15 mouse cellular contexts compared by ENCODE assay signal in the genomic region with DNA sequence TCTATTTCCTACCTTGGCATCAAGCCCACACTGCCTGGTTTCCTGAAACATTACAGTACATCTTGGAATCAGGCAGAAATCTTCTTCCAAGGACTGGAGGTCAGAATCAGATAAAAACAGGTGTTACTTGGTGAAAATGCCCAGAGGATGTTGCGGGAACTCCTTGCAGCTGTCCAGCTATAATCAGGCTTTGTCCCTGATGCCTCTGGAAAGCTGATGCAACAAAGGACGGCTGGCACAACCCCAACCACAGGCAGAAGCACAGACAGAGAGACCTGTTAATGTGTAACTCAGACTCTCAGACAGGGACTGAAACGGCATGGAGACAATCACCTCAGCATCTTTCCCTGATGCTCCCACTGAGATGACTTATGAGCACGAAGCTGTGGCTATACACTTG.
DNase-seq lines count a peak whose midpoint lies in the region; ATAC-seq lines count a peak whose summit lies in the region.
"Had no signal": no experiment of that assay in that cellular context is flagged by ENCODE, and none has a peak within 500 bp of the region (broad histone marks: within the 10 kb centered on the region; RNA-seq: fewer than 3 reads in every experiment).

No protein-coding gene starts in this region.

- no peak overlapping the region for H3K9ac ChIP-seq in forebrain, embryonic 14.5 days (ENCODE audit: low read length)
- H3K9ac ChIP-seq in forebrain, embryonic 15.5 days (replicated peaks) = no peak overlapping the region
- no peak overlapping the region for H3K9ac ChIP-seq in kidney, embryonic 14.5 days (ENCODE audit: low read depth, low read length)
- H3K9ac ChIP-seq: embryonic facial prominence, embryonic 15.5 days; forebrain, postnatal 0 days; heart, embryonic 13.5 days; limb, embryonic 12.5 days; midbrain, embryonic 13.5 days had no signal

- H3K4me3 ChIP-seq in forebrain, embryonic 14.5 days (ENCODE audit: low read depth, low read length) = no peak overlapping the region
- H3K4me3 ChIP-seq in forebrain, embryonic 15.5 days = no peak overlapping the region
- no peak overlapping the region for H3K4me3 ChIP-seq in kidney, embryonic 14.5 days (ENCODE audit: low read length)
- H3K4me3 ChIP-seq: embryonic facial prominence, embryonic 15.5 days; heart, embryonic 13.5 days; limb, embryonic 12.5 days; midbrain, embryonic 13.5 days had no signal

- ATAC-seq in forebrain, embryonic 14.5 days = no peak
- ATAC-seq in forebrain, embryonic 15.5 days (replicated peaks) = no peak
- no peak for ATAC-seq in kidney, embryonic 14.5 days (ENCODE audit: low FRiP score, low TSS enrichment)
- ATAC-seq: forebrain, postnatal 0 days; midbrain, embryonic 13.5 days had no signal

- peak; percentile 10 for DNase-seq in forebrain, embryonic 14.5 days (ENCODE audit: low spot score)
- peak; percentile 27 for DNase-seq in kidney, adult 18-20 months
- peak; percentile 73 for DNase-seq in MN1 (ENCODE audit: low spot score)
- DNase-seq in kidney, adult 8-10 months = peak; percentile 11 to 47
- no peak for DNase-seq in testis, postnatal 14 days (ENCODE audit: low spot score)
- DNase-seq in yolk sac, embryonic 10.5 days (ENCODE audit: low spot score) = no peak
- DNase-seq: cerebellum, adult 8-10 months; forebrain, postnatal 0 days; lung, postnatal 10 days had no signal

- H3K36me3 ChIP-seq in forebrain, embryonic 14.5 days (ENCODE audit: control insufficient read depth, insufficient read depth, low read length) = no peaks in the 10 kb centered on the region
- H3K36me3 ChIP-seq in forebrain, embryonic 15.5 days = no peaks in the 10 kb centered on the region
- H3K36me3 ChIP-seq in kidney, embryonic 14.5 days (ENCODE audit: control insufficient read depth, insufficient read depth, low read length) = no peaks in the 10 kb centered on the region
- H3K36me3 ChIP-seq: embryonic facial prominence, embryonic 15.5 days; heart, embryonic 13.5 days; limb, embryonic 12.5 days; midbrain, embryonic 13.5 days had no signal

- H3K9me3 ChIP-seq in forebrain, embryonic 14.5 days (replicated peaks; ENCODE audit: control insufficient read depth, low read length) = no peaks in the 10 kb centered on the region
- no peaks in the 10 kb centered on the region for H3K9me3 ChIP-seq in forebrain, embryonic 15.5 days
- no peaks in the 10 kb centered on the region for H3K9me3 ChIP-seq in kidney, embryonic 14.5 days (ENCODE audit: control insufficient read depth, low read length)
- H3K9me3 ChIP-seq: embryonic facial prominence, embryonic 15.5 days; heart, embryonic 13.5 days; limb, embryonic 12.5 days; midbrain, embryonic 13.5 days had no signal

- no peak overlapping the region for H3K4me2 ChIP-seq in forebrain, embryonic 14.5 days (ENCODE audit: low read length)
- H3K4me2 ChIP-seq in forebrain, embryonic 15.5 days (replicated peaks) = no peak overlapping the region
- H3K4me2 ChIP-seq in kidney, embryonic 14.5 days (replicated peaks; ENCODE audit: low read depth, low read length) = no peak overlapping the region
- H3K4me2 ChIP-seq: embryonic facial prominence, embryonic 15.5 days; heart, embryonic 13.5 days; limb, embryonic 12.5 days; midbrain, embryonic 13.5 days had no signal

- H3K4me1 ChIP-seq in forebrain, embryonic 14.5 days (ENCODE audit: control insufficient read depth, insufficient read depth, low read length) = no peaks in the 10 kb centered on the region
- peaks cover 4% of the 10 kb centered on the region; the same call in 1 of the 2 replicates for H3K4me1 ChIP-seq in forebrain, embryonic 15.5 days
- H3K4me1 ChIP-seq in kidney, embryonic 14.5 days (ENCODE audit: control insufficient read depth, insufficient read depth, low read length) = no peaks in the 10 kb centered on the region
- H3K4me1 ChIP-seq: heart, embryonic 13.5 days; limb, embryonic 12.5 days had no signal

- no peaks in the 10 kb centered on the region for H3K27me3 ChIP-seq in forebrain, embryonic 14.5 days (replicated peaks; ENCODE audit: control insufficient read depth, insufficient read depth, low read length)
- H3K27me3 ChIP-seq in forebrain, embryonic 15.5 days = no peaks in the 10 kb centered on the region
- H3K27me3 ChIP-seq in kidney, embryonic 14.5 days (ENCODE audit: control insufficient read depth, insufficient read depth, low read length) = no peaks in the 10 kb centered on the region
- H3K27me3 ChIP-seq: embryonic facial prominence, embryonic 15.5 days; heart, embryonic 13.5 days; limb, embryonic 12.5 days; midbrain, embryonic 13.5 days had no signal

- WGBS in forebrain, embryonic 14.5 days = 60% methylated on average over 4 of the region's 4 CpGs
- WGBS in forebrain, embryonic 15.5 days = 53% methylated on average over 4 of the region's 4 CpGs
- 72% methylated on average over 4 of the region's 4 CpGs for WGBS in kidney, embryonic 14.5 days

- no peak overlapping the region for H3K27ac ChIP-seq in forebrain, embryonic 14.5 days (ENCODE audit: low read depth, low read length)
- no peak overlapping the region for H3K27ac ChIP-seq in forebrain, embryonic 15.5 days (replicated peaks)
- H3K27ac ChIP-seq in kidney, embryonic 14.5 days (ENCODE audit: low read depth, low read length) = no peak overlapping the region
- H3K27ac ChIP-seq: embryonic facial prominence, embryonic 15.5 days; heart, embryonic 13.5 days; limb, embryonic 12.5 days; midbrain, embryonic 13.5 days had no signal

Comparison
In these comparisons a context has a peak if more than half of its experiments do, and no peak if none do; other contexts are left out.
1. DNase-seq: peak in forebrain, embryonic 14.5 days (single experiment), kidney, adult 18-20 months (single experiment), MN1 (single experiment) and kidney, adult 8-10 months (2 of 2); none in testis, postnatal 14 days (single experiment) and yolk sac, embryonic 10.5 days (single experiment).